Mouse (Mus musculus) stomach, postnatal 0 days (tissue): ENCODE data around the gene Tnr.

Source experiments
- CTCF ChIP-seq: IDR thresholded peaks from 2 replicates; pipeline ENCODE4 v1.5.1; 2016; ENCODE audit warnings: antibody characterized with exemption, low read depth, mild to moderate bottlenecking, moderate library complexity
- EP300 ChIP-seq: optimal IDR thresholded peaks from 2 replicates; pipeline ENCODE3; 2016; ENCODE audit warnings: antibody characterized with exemption

DNA sequence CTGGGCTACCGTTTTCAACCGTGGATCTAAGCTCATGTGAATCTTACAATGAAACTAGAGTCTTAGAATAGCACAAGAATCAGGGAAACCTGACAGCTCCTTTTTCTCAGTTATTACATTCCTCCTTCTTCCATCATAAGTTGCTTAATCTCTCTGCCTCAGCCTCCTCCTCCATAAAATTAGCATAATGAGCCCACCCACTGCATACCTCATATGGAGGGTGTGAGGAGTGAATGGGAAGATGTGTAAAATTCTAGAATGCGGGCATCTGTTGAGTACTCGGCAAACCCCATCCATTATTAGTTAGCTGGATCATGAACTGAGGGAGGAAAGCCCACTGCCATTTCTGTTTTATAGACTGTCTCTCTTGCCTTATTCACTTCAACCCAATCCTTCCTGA lies 141.4 kb downstream of the Tnr start:
- TF ChIP-seq CTCF: no peak
- TF ChIP-seq EP300: no peak
